Mouse (Mus musculus) embryonic facial prominence, embryonic 10.5 days (tissue): ENCODE data around the gene Tm2d3. TPM values are rescaled to one million over a fixed set of nuclear protein-coding genes. Genes with fewer than 3 reads are reported as not detected.

ENCODE experiments used
- DNase-seq: peaks from one replicate; pipeline ENCODE4 v3.0.0-alpha.2; 2017; ENCODE audit warnings: low spot score
- H3K27ac ChIP-seq: fragments of 300-500 bp; sonication (generic); replicated peaks from 2 replicates; pipeline ENCODE4 v1.5.1; 2016; ENCODE audit warnings: mild to moderate bottlenecking
- H3K27me3 ChIP-seq: fragments of 300-500 bp; sonication (generic); replicated peaks from 2 replicates; pipeline ENCODE4 v1.6.1; 2016; ENCODE audit warnings: low read depth, mild to moderate bottlenecking; ENCODE audit not compliant: poor library complexity, severe bottlenecking
- H3K36me3 ChIP-seq: fragments of 300-500 bp; sonication (generic); replicated peaks from 2 replicates; pipeline ENCODE4 v1.6.1; 2016; ENCODE audit warnings: mild to moderate bottlenecking, moderate library complexity
- H3K4me1 ChIP-seq: fragments of 300-500 bp; sonication (generic); 2 replicates; pipeline ENCODE4 v1.6.1; 2016
- H3K4me3 ChIP-seq: fragments of 300-500 bp; sonication (generic); 2 replicates; pipeline ENCODE4 v1.5.1; 2016; ENCODE audit warnings: mild to moderate bottlenecking, moderate library complexity
- H3K9me3 ChIP-seq: fragments of 300-500 bp; sonication (generic); 2 replicates; pipeline ENCODE4 v1.6.1; 2016; ENCODE audit warnings: mild to moderate bottlenecking
- WGBS: fragments of 180-500 bp; shearing (Covaris S2); methylation state at CpG from one replicate; pipeline ENCODE4 v1.1.7; 2016; 5-methylcytosine and 5-hydroxymethylcytosine counted together
- polyA plus RNA-seq: library from polyadenylated mRNA; unstranded; fragments of >200 nt; fragmentation: Nextera tagmentation; extraction: Ambion mirVana; gene quantifications from 2 replicates; pipeline ENCODE4 v1.2.1, GENCODE M21; 2016

Gene Tm2d3
- polyA plus RNA-seq, 1 experiment from 2014 or later, result 76.6 TPM

GRCm38 (mm10) chr7:65678900-65679595 is 11.9 kb upstream of the Tm2d3 start:
- Histone ChIP-seq H3K4me3 (no peak overlapping the region), H3K36me3 (0 out of 2 replicates have a peak, but pooled peaks cover 3% of the 10 kb centered on the region), H3K27ac (no peak overlapping the region), H3K27me3 (no peaks in the 10 kb centered on the region), H3K9me3 (no peaks in the 10 kb centered on the region), H3K4me1 (no peaks in the 10 kb centered on the region)
- 82% methylated on average over 7 of the region's 7 CpGs for WGBS
- no peak for DNase-seq

GRCm38 (mm10) chr7:65681166-65681565 is 9.8 kb upstream of the Tm2d3 start:
- no peak for DNase-seq
- 0 out of 2 replicates have a peak, but pooled peaks cover 3% of the 10 kb centered on the region for H3K36me3 ChIP-seq
- WGBS, result 79% methylated on average over 5 of the region's 5 CpGs
- H3K4me1 ChIP-seq, result no peaks in the 10 kb centered on the region
- no peak overlapping the region for H3K4me3 ChIP-seq
- no peak overlapping the region for H3K27ac ChIP-seq
- no peaks in the 10 kb centered on the region for H3K27me3 ChIP-seq
- no peaks in the 10 kb centered on the region for H3K9me3 ChIP-seq

GRCm38 (mm10) chr7:65684256-65684835 is 6.6 kb upstream of the Tm2d3 start:
- DNase-seq, result no peak
- Histone ChIP-seq H3K4me1 (no peaks in the 10 kb centered on the region), H3K36me3 (0 out of 2 replicates have a peak, but pooled peaks cover 3% of the 10 kb centered on the region), H3K9me3 (no peaks in the 10 kb centered on the region), H3K27me3 (no peaks in the 10 kb centered on the region), H3K4me3 (no peak overlapping the region), H3K27ac (no peak overlapping the region)
- 60% methylated on average over 7 of the region's 7 CpGs for WGBS

GRCm38 (mm10) chr7:65686664-65687063 is 4.3 kb upstream of the Tm2d3 start:
- no peak overlapping the region for H3K27ac ChIP-seq
- 91% methylated on average over 9 of the region's 9 CpGs for WGBS
- no peak for DNase-seq
- H3K9me3 ChIP-seq, result no peaks in the 10 kb centered on the region
- H3K36me3 ChIP-seq, result 0 out of 2 replicates have a peak, but pooled peaks cover 3% of the 10 kb centered on the region
- H3K27me3 ChIP-seq, result no peaks in the 10 kb centered on the region
- H3K4me1 ChIP-seq, result no peaks in the 10 kb centered on the region
- no peak overlapping the region for H3K4me3 ChIP-seq

GRCm38 (mm10) chr7:65691929-65692605 is 1.1 kb downstream of the Tm2d3 start:
- H3K4me1 ChIP-seq, result peaks cover 20% of the 10 kb centered on the region
- H3K4me3 ChIP-seq, result 0 out of 2 replicates have a peak overlapping the region, but pooled peaks have one; percentile 87
- H3K27me3 ChIP-seq, result no peaks in the 10 kb centered on the region
- no peak for DNase-seq
- H3K36me3 ChIP-seq, result peaks cover 21% of the 10 kb centered on the region
- H3K27ac ChIP-seq, result no peak overlapping the region
- WGBS, result 86% methylated on average over 8 of the region's 8 CpGs
- H3K9me3 ChIP-seq, result no peaks in the 10 kb centered on the region

- peaks cover 29% of the 10 kb centered on the region for H3K36me3 ChIP-seq
- DNase-seq, result no peak
- peak overlapping the region; percentile 87 for H3K4me3 ChIP-seq
- peaks cover 20% of the 10 kb centered on the region for H3K4me1 ChIP-seq
- peak overlapping the region; percentile 95 for H3K27ac ChIP-seq
- H3K27me3 ChIP-seq, result no peaks in the 10 kb centered on the region
- 3% methylated on average over 10 of the region's 10 CpGs for WGBS
- H3K9me3 ChIP-seq, result no peaks in the 10 kb centered on the region
Observed at GRCm38 (mm10) chr7:65692883-65693282, 1.9 kb downstream of the Tm2d3 start.

- peak; percentile 91 for DNase-seq
- Histone ChIP-seq H3K36me3 (peaks cover 34% of the 10 kb centered on the region), H3K9me3 (no peaks in the 10 kb centered on the region), H3K4me1 (peaks cover 20% of the 10 kb centered on the region), H3K27ac (peak overlapping the region; percentile 95), H3K4me3 (peak overlapping the region; percentile 87), H3K27me3 (no peaks in the 10 kb centered on the region)
- whole genome bisulfite sequencing, result under 1% methylated on average over 52 of the region's 52 CpGs
Observed at GRCm38 (mm10) chr7:65693301-65693821, 2.4 kb downstream of the Tm2d3 start.

GRCm38 (mm10) chr7:65696450-65696849 is 5.5 kb downstream of the Tm2d3 start:
- 57% methylated on average over 2 of the region's 2 CpGs for WGBS
- Histone ChIP-seq H3K27ac (no peak overlapping the region), H3K27me3 (no peaks in the 10 kb centered on the region), H3K9me3 (no peaks in the 10 kb centered on the region), H3K36me3 (peaks cover 65% of the 10 kb centered on the region), H3K4me3 (no peak overlapping the region), H3K4me1 (peaks cover 20% of the 10 kb centered on the region)
- DNase-seq, result no peak

- no peak for DNase-seq
- Histone ChIP-seq H3K4me3 (no peak overlapping the region), H3K9me3 (no peaks in the 10 kb centered on the region), H3K27me3 (no peaks in the 10 kb centered on the region), H3K4me1 (0 out of 2 replicates have a peak, but pooled peaks cover 8% of the 10 kb centered on the region), H3K27ac (no peak overlapping the region), H3K36me3 (peaks cover 61% of the 10 kb centered on the region)
- WGBS, result 94% methylated on average over 7 of the region's 7 CpGs
Observed at GRCm38 (mm10) chr7:65702076-65702475, 11.1 kb downstream of the Tm2d3 start.

GRCm38 (mm10) chr7:65704818-65705242 is 13.9 kb downstream of the Tm2d3 start:
- H3K27me3 ChIP-seq, result no peaks in the 10 kb centered on the region
- 13% methylated on average over 10 of the region's 10 CpGs for WGBS
- peak overlapping the region; percentile 40 for H3K4me3 ChIP-seq
- H3K36me3 ChIP-seq, result peaks cover 33% of the 10 kb centered on the region
- no peaks in the 10 kb centered on the region for H3K9me3 ChIP-seq
- H3K27ac ChIP-seq, result no peak overlapping the region
- H3K4me1 ChIP-seq, result 0 out of 2 replicates have a peak, but pooled peaks cover 8% of the 10 kb centered on the region
- peak; percentile 85 for DNase-seq

- Histone ChIP-seq H3K27ac (no peak overlapping the region), H3K9me3 (no peaks in the 10 kb centered on the region), H3K4me1 (0 out of 2 replicates have a peak, but pooled peaks cover 8% of the 10 kb centered on the region), H3K4me3 (no peak overlapping the region), H3K36me3 (no peaks in the 10 kb centered on the region), H3K27me3 (0 out of 2 replicates have a peak, but pooled peaks cover 4% of the 10 kb centered on the region)
- no peak for DNase-seq
- WGBS, result 88% methylated on average over 1 of the region's 1 CpGs
Observed at GRCm38 (mm10) chr7:65708506-65708905, 17.5 kb downstream of the Tm2d3 start.

GRCm38 (mm10) chr7:65710301-65710700 is 19.3 kb downstream of the Tm2d3 start:
- H3K4me1 ChIP-seq, result 0 out of 2 replicates have a peak, but pooled peaks cover 2% of the 10 kb centered on the region
- 74% methylated on average over 3 of the region's 3 CpGs for WGBS
- no peak overlapping the region for H3K4me3 ChIP-seq
- no peak overlapping the region for H3K27ac ChIP-seq
- DNase-seq, result no peak
- no peaks in the 10 kb centered on the region for H3K9me3 ChIP-seq
- H3K36me3 ChIP-seq, result no peaks in the 10 kb centered on the region
- 0 out of 2 replicates have a peak, but pooled peaks cover 4% of the 10 kb centered on the region for H3K27me3 ChIP-seq
